Mouse (Mus musculus) heart, embryonic 11.5 days (tissue): ENCODE data around the gene Olfr611. TPM values are rescaled to one million over a fixed set of nuclear protein-coding genes. Genes with fewer than 3 reads are reported as not detected.
"Not testable (repeated sequence)": the region's sequence is repeated elsewhere in the genome, so short reads cannot be mapped to it uniquely, and the experiment has no call there.

Experiments used
- ATAC-seq: fragments of 200-750 bp; cut with Nextera tagmentation; replicated peaks from 2 replicates; pipeline ENCODE4 v1.8.0; 2017; ENCODE audit warnings: moderate library complexity; ENCODE audit not compliant: insufficient number of reproducible peaks, low FRiP score, low TSS enrichment
- H3K27ac ChIP-seq: fragments of 300-500 bp; sonication (generic); 2 replicates; pipeline ENCODE4 v1.5.1; 2014; ENCODE audit warnings: mild to moderate bottlenecking, low read depth, low read length
- H3K27me3 ChIP-seq: fragments of 300-500 bp; sonication (generic); 2 replicates; pipeline ENCODE4 v1.6.1; 2014; ENCODE audit warnings: mild to moderate bottlenecking, low read length, mixed read lengths; ENCODE audit not compliant: control insufficient read depth, insufficient read depth
- H3K36me3 ChIP-seq: fragments of 300-500 bp; sonication (generic); 2 replicates; pipeline ENCODE4 v1.6.1; 2014; ENCODE audit warnings: mild to moderate bottlenecking, low read length, moderate library complexity, mixed read lengths; ENCODE audit not compliant: control insufficient read depth, insufficient read depth
- H3K4me1 ChIP-seq: fragments of 300-500 bp; sonication (generic); 2 replicates; pipeline ENCODE4 v1.6.1; 2014; ENCODE audit warnings: low read length; ENCODE audit not compliant: control insufficient read depth, insufficient read depth
- H3K4me2 ChIP-seq: fragments of 300-500 bp; sonication (generic); 2 replicates; pipeline ENCODE4 v1.6.1; 2014; ENCODE audit warnings: mild to moderate bottlenecking, moderate library complexity
- H3K4me3 ChIP-seq: fragments of 300-500 bp; sonication (generic); 2 replicates; pipeline ENCODE4 v1.5.1; 2014; ENCODE audit warnings: low read depth, low read length
- H3K9ac ChIP-seq: fragments of 300-500 bp; sonication (generic); 2 replicates; pipeline ENCODE4 v1.6.1; 2014; ENCODE audit warnings: mild to moderate bottlenecking, low read depth, low read length, moderate library complexity
- H3K9me3 ChIP-seq: fragments of 300-500 bp; sonication (generic); replicated peaks from 2 replicates; pipeline ENCODE4 v1.6.1; 2016; ENCODE audit warnings: low read length; ENCODE audit not compliant: control insufficient read depth
- WGBS: fragments of 180-500 bp; shearing (Covaris S2); extraction: QIAGEN DNeasy Blood & Tissue Kit; methylation state at CpG from one replicate; pipeline ENCODE4 v1.1.7; 2014; ENCODE audit not compliant: insufficient replicate concordance; 5-methylcytosine and 5-hydroxymethylcytosine counted together
- polyA plus RNA-seq: library from polyadenylated mRNA; unstranded; fragments of >200 nt; fragmentation: Nextera tagmentation; extraction: Ambion mirVana; gene quantifications from 2 replicates; pipeline ENCODE4 v1.2.1, GENCODE M21; 2014

Olfr611 gene
- not detected in 2 replicates for polyA plus RNA-seq

DNA sequence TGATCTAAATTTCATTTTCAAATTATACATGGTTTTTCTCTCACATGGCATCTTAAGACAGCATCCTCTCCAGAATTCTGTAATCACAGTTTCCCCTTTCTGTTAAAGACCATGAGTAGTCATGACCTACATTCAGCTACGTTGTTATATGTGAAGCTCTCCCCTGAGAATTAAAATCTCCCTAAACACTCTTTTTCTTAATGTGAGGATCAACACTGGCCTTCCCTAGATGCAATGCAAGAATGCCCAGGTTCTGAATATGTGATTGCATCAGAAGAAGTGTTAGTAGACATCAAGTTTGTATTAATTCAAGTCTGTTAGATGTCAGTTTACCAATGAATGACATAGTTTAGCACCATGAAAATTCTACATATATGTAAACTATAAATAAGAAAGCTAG, at the start of gene Olfr611:
TSS of gene Olfr611 (minus strand) at position 101 of the 400 bp plus-strand sequence.
- WGBS, result 45% methylated on average over 1 of the region's 1 CpGs
- not testable (repeated sequence) for H3K4me2 ChIP-seq, H3K9ac ChIP-seq, ATAC-seq, H3K9me3 ChIP-seq, H3K4me3 ChIP-seq, H3K36me3 ChIP-seq, H3K27ac ChIP-seq, H3K27me3 ChIP-seq, H3K4me1 ChIP-seq

DNA sequence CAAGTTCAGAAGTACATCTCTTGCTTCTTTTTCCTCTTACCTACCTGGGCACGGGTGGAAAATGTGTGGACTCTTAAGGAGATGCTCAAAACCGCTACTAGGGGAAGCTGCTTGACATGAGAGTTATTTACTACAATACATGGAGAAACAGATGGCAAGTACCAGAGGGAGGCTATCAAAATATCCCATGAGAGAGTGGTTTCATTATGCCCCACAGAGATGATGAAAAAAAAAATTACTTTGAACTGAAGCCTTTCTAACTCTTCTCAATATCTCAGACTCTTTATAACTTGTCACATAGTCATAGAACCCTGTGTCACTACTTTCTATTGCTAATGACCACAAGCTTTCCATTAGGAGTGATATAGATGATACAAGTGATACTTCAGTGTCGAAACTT, 48.4 kb upstream of the Olfr611 start, which contains the start of gene Olfr616:
TSS of gene Olfr616 (minus strand) at position 101 of the 400 bp plus-strand sequence.
- no peak within 1 kb of the TSS for H3K4me2 ChIP-seq
- no peak within 1 kb of the TSS for H3K27ac ChIP-seq
- H3K9ac ChIP-seq, result no peak within 1 kb of the TSS
- no peak for ATAC-seq
- H3K4me1 ChIP-seq, result 0 out of 2 replicates have a peak, but pooled peaks cover 2% of the 10 kb centered on the region
- WGBS, result 73% methylated on average over 3 of the region's 3 CpGs
- no peaks in the 10 kb centered on the region for H3K9me3 ChIP-seq
- no peaks in the 10 kb centered on the region for H3K36me3 ChIP-seq
- no peaks in the 10 kb centered on the region for H3K27me3 ChIP-seq
- H3K4me3 ChIP-seq, result no peak within 1 kb of the TSS

DNA sequence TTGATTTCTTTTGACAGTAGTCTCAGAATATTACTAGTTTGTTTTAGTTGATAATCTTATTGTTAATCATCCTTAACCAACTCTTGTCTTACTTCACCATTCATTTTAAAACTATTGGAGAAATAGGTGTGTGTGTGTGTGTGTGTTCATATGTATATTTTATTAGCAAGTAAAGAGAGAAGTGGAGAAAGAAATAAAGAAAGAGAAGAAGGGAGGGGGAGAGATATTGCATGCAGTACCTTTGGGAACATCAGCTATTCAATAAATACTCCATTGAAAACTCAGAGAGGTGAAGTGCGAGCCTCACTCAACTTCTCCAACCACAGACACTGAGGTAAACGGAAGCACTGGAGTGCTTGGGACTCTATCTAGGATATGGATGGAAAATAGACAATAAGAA, 35.1 kb upstream of the Olfr611 start, which contains the start of gene Olfr615:
TSS of gene Olfr615 (plus strand) at position 301 of the 400 bp plus-strand sequence.
- Histone ChIP-seq H3K36me3 (no peaks in the 10 kb centered on the region), H3K9ac (no peak within 1 kb of the TSS), H3K4me2 (no peak within 1 kb of the TSS), H3K4me1 (no peaks in the 10 kb centered on the region), H3K27me3 (no peaks in the 10 kb centered on the region), H3K27ac (no peak within 1 kb of the TSS), H3K9me3 (no peaks in the 10 kb centered on the region), H3K4me3 (no peak within 1 kb of the TSS)
- 69% methylated on average over 2 of the region's 2 CpGs for WGBS
- no peak for ATAC-seq

DNA sequence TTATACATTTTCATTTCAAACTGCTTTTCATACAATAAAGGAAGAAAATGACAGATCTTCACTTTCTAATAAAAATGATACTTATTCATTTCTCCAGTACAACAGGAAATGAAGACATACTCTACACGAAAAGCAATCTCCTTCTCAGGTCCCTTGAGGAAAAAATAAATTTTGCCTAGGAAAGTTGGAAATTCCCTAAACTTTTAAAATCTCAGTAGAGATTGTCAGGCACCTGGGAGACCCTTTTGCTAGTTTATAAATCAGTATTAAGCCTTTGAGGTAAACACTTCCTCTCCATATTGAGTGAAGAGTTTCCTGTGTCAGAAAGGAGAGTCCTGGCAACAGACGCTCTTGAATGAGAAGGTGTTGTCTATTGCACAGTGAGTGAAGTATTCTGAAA, 27.1 kb upstream of the Olfr611 start, which contains the start of gene Olfr613:
TSS of gene Olfr613 (plus strand) at position 301 of the 400 bp plus-strand sequence.
- ATAC-seq, result no peak
- Histone ChIP-seq H3K4me1 (no peaks in the 10 kb centered on the region), H3K9me3 (no peaks in the 10 kb centered on the region; the same call in 1 of the 2 replicates), H3K27me3 (no peaks in the 10 kb centered on the region), H3K27ac (no peak within 1 kb of the TSS), H3K36me3 (no peaks in the 10 kb centered on the region), H3K9ac (no peak within 1 kb of the TSS), H3K4me3 (no peak within 1 kb of the TSS), H3K4me2 (no peak within 1 kb of the TSS)
- 75% methylated on average over 2 of the region's 2 CpGs for WGBS

DNA sequence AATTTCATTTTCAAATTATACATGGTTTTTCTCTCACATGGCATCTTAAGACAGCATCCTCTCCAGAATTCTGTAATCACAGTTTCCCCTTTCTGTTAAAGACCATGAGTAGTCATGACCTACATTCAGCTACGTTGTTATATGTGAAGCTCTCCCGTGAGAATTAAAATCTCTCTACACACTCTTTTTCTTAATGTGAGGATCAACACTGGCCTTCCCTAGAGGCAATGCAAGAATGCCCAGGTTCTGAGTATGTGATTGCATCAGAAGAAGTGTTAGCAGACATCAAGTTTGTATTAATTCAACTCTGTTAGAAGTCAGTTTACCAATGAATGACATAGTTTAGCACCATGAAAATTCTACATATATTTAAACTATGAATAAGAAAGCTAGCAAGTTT, 22.0 kb upstream of the Olfr611 start, which contains the start of gene Olfr612:
TSS of gene Olfr612 (minus strand) at position 101 of the 400 bp plus-strand sequence.
- not testable (repeated sequence) for H3K27me3 ChIP-seq, ATAC-seq, H3K27ac ChIP-seq, H3K9me3 ChIP-seq, H3K4me2 ChIP-seq, H3K4me3 ChIP-seq, H3K4me1 ChIP-seq, H3K9ac ChIP-seq, H3K36me3 ChIP-seq
- WGBS, result 75% methylated on average over 2 of the region's 2 CpGs

DNA sequence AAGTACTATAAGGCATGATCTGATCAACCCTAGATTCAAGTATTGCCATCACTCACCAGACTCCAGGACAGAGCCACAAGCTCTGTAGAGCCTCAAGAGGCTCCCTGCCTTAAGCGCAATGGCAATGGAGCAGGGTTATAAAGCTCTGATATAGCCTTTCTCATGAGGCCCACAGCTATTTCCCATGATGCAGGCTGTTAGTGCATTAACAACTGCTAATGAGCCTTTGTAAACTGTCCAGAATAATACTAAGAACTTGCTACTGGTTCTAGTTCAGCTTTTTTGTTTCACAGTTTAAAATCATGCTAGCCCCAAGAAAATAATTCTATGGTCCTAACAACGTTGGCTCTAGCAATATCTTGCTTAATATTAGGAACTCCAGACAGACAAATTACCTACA, 8.6 kb downstream of the Olfr611 start, which contains the start of gene Olfr610:
TSS of gene Olfr610 (minus strand) at position 101 of the 400 bp plus-strand sequence.
- Histone ChIP-seq H3K9me3 (no peaks in the 10 kb centered on the region), H3K27me3 (no peaks in the 10 kb centered on the region), H3K36me3 (no peaks in the 10 kb centered on the region), H3K4me2 (no peak within 1 kb of the TSS), H3K27ac (no peak within 1 kb of the TSS), H3K4me1 (no peaks in the 10 kb centered on the region), H3K9ac (no peak within 1 kb of the TSS), H3K4me3 (no peak within 1 kb of the TSS)
- 81% methylated on average over 2 of the region's 2 CpGs for WGBS
- ATAC-seq, result no peak

DNA sequence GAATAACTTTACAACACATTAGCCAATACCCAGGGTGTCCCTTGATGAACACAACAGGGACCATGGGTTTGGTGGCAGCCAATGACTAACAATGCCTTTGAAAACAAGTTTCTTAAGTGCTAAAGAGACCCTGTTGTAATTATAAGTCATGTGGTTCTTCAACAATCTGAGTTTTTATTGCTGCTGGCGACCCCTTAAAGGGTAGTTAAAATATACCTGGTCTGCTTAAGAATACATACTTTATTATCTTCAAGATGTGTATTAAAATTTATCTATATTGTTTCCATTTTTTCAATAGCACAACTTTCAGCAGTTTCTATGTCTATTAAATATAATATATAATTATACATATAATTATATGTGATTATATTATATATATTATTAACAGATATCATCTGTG, 22.7 kb downstream of the Olfr611 start, which contains the start of gene Olfr609:
TSS of gene Olfr609 (minus strand) at position 101 of the 400 bp plus-strand sequence.
- H3K36me3 ChIP-seq, result no peaks in the 10 kb centered on the region
- 60% methylated on average over 1 of the region's 1 CpGs for WGBS
- H3K27ac ChIP-seq, result no peak within 1 kb of the TSS
- ATAC-seq, result no peak
- H3K4me2 ChIP-seq, result no peak within 1 kb of the TSS
- H3K27me3 ChIP-seq, result no peaks in the 10 kb centered on the region
- H3K4me3 ChIP-seq, result no peak within 1 kb of the TSS
- no peak within 1 kb of the TSS for H3K9ac ChIP-seq
- H3K4me1 ChIP-seq, result no peaks in the 10 kb centered on the region
- H3K9me3 ChIP-seq, result no peaks in the 10 kb centered on the region

DNA sequence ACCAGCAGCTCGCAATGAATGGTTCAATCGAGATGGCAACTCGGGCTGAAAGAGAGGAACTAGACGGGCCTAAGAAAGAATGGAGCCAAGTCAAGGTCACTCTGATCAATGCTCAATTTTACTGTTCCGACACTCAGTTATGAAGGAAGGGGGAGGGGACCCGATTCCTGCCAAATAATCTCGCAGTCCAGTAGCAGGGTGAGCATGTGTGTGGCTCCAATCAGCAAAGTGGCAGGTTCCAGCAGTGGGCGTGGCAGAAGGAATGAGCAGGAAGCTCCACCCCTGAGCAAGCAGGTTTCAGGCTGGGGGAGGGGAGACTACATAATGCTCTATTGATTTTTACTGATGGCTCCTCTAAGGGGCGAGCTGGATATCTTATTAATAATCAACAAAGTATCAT, 43.5 kb downstream of the Olfr611 start:
- H3K36me3 ChIP-seq, H3K9ac ChIP-seq, H3K4me1 ChIP-seq, H3K27ac ChIP-seq, H3K4me3 ChIP-seq, ATAC-seq, H3K9me3 ChIP-seq, H3K4me2 ChIP-seq, H3K27me3 ChIP-seq: not testable (repeated sequence)
- WGBS, result 81% methylated on average over 9 of the region's 9 CpGs

DNA sequence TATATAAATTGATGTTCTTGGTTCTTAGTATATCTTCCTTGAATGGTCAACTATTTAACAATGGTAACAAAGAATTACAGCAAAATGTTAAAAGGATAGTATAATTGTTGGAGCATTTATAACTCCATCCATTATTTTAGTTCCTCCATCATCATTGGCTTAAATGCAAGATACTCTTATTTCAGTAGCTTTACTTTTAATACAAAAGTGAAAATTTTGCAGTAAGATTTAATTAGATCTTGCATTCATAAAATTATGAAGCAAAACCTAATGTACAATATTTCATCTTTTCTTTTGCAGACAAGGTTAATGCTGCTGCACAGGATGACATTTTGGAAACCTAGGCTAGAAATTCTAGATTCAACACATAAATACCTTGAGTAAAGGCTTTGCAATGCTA, 51.1 kb downstream of the Olfr611 start, which contains the start of gene Olfr608:
TSS of gene Olfr608 (plus strand) at position 301 of the 400 bp plus-strand sequence.
- Histone ChIP-seq H3K4me1 (no peaks in the 10 kb centered on the region), H3K4me2 (no peak within 1 kb of the TSS), H3K27ac (no peak within 1 kb of the TSS), H3K9ac (no peak within 1 kb of the TSS), H3K9me3 (no peaks in the 10 kb centered on the region), H3K36me3 (no peaks in the 10 kb centered on the region), H3K27me3 (no peaks in the 10 kb centered on the region), H3K4me3 (no peak within 1 kb of the TSS)
- no peak for ATAC-seq
